Mouse (Mus musculus) adrenal gland, postnatal 25 days (tissue): ENCODE data around the gene Nox3. TPM values are rescaled to one million over a fixed set of nuclear protein-coding genes. Genes with fewer than 3 reads are reported as not detected.

Source experiments
- DNase-seq: peaks from one replicate; pipeline ENCODE4 v3.0.0; 2021; ENCODE audit warnings: mixed read lengths
- total RNA-seq: library from RNA; stranded (reverse); gene quantifications from 2 replicates; pipeline ENCODE4 v1.2.3, GENCODE M21; 2021

The Nox3 gene
- total RNA-seq, 1 experiment from 2014 or later = not detected

- DNase-seq = no peak
These were observed 85.7 kb downstream of the Nox3 start for GRCm38 (mm10) chr17:3610307-3610754.

GRCm38 (mm10) chr17:3602954-3603672, 92.9 kb downstream of the Nox3 start:
- DNase-seq = no peak

GRCm38 (mm10) chr17:3598393-3598792, 97.7 kb downstream of the Nox3 start:
- DNase-seq = no peak

GRCm38 (mm10) chr17:3597866-3598265, 98.2 kb downstream of the Nox3 start:
- DNase-seq = no peak

- no peak for DNase-seq
These were observed 98.9 kb downstream of the Nox3 start for GRCm38 (mm10) chr17:3597130-3597529.

Other genes starting within 250 kb of the Nox3 start
- gene Cldn20, start 163.7 kb downstream of the Nox3 start, total RNA-seq = 0.70 TPM in 1 of 2 replicates, not detected in the other
- 12.8 and 17.4 TPM in 2 replicates for gene Tfb1m, start 138.5 kb downstream of the Nox3 start, total RNA-seq